36 mouse cellular contexts compared by ENCODE assay signal in the genomic region with DNA sequence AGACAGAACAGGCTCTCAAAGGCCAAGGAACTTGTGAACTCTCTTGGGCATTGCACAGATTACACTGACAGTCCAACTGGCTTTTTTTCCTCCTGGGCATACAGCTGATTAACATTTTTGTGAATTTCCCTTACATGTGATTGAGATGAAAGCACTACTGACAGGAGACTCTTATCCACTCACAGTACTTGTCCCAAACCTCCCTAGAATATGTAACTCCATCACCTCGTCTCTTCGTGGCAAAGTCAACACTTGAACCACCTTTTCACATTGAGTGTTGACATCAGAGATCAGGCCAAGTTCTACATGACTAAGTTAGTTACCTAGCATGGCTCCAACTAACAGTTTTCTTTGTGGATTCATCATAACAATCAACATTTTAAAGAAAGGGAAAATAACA.
"Had no signal": no experiment of that assay in that cellular context is flagged by ENCODE, and none has a peak within 500 bp of the region (broad histone marks: within the 10 kb centered on the region; RNA-seq: fewer than 3 reads in every experiment).

No protein-coding gene starts in this region.

- H3K4me3 ChIP-seq: heart, adult 2 months; heart, embryonic 10.5 days; heart, embryonic 12.5 days; heart, embryonic 13.5 days; heart, embryonic 15.5 days; hindbrain, embryonic 10.5 days; hindbrain, embryonic 12.5 days; hindbrain, embryonic 13.5 days; hindbrain, embryonic 15.5 days; intestine, embryonic 15.5 days; kidney, embryonic 15.5 days; layer of hippocampus, adult 2 months had no signal

- H3K27me3 ChIP-seq: heart, embryonic 12.5 days; heart, embryonic 13.5 days; heart, embryonic 15.5 days; hindbrain, embryonic 12.5 days; hindbrain, embryonic 13.5 days; hindbrain, embryonic 15.5 days; intestine, embryonic 15.5 days; kidney, embryonic 15.5 days had no signal

- H3K4me1 ChIP-seq: hindbrain, embryonic 10.5 days; hindbrain, embryonic 12.5 days; hindbrain, embryonic 13.5 days; hindbrain, embryonic 15.5 days; intestine, embryonic 15.5 days; kidney, embryonic 15.5 days had no signal

- DNase-seq: heart, adult 18-20 months; heart, adult 2 months; heart, postnatal 10 days; heart, postnatal 14 days; heart, postnatal 36 days; heart, postnatal 4 days; kidney, adult 11 months; kidney, adult 18-20 months; kidney, adult 2 months; kidney, adult 8-10 months; kidney, adult 9 months; kidney, postnatal 10 days; kidney, postnatal 14 days; kidney, postnatal 25 days; kidney, postnatal 36 days; kidney, postnatal 4 days; layer of hippocampus, adult 9-11 months had no signal

- H3K27ac ChIP-seq: heart, adult 2 months; heart, embryonic 10.5 days; heart, embryonic 13.5 days; heart, embryonic 15.5 days; hindbrain, embryonic 10.5 days; hindbrain, embryonic 12.5 days; hindbrain, embryonic 13.5 days; hindbrain, embryonic 14.5 days; hindbrain, embryonic 15.5 days; hindbrain, postnatal 0 days; intestine, embryonic 15.5 days; kidney, embryonic 15.5 days; kidney, postnatal 0 days; layer of hippocampus, adult 2 months had no signal

- ATAC-seq: hindbrain, embryonic 16.5 days; hindbrain, postnatal 0 days; inflammation-experienced regulatory T-cells, adult 6 months; intestine, embryonic 15.5 days; intestine, embryonic 16.5 days; intestine, postnatal 0 days had no signal

- H3K36me3 ChIP-seq: heart, embryonic 10.5 days; heart, embryonic 12.5 days; heart, embryonic 13.5 days; heart, embryonic 15.5 days; hindbrain, embryonic 10.5 days; hindbrain, embryonic 12.5 days; hindbrain, embryonic 13.5 days; hindbrain, embryonic 15.5 days; intestine, embryonic 15.5 days; kidney, embryonic 15.5 days had no signal

- H3K9ac ChIP-seq: heart, embryonic 12.5 days; heart, embryonic 13.5 days; heart, embryonic 15.5 days; hindbrain, embryonic 12.5 days; hindbrain, embryonic 13.5 days; hindbrain, embryonic 14.5 days; hindbrain, embryonic 15.5 days; intestine, embryonic 15.5 days; kidney, embryonic 15.5 days had no signal

- H3K4me2 ChIP-seq: heart, embryonic 11.5 days; heart, embryonic 12.5 days; heart, embryonic 13.5 days; heart, embryonic 15.5 days; hindbrain, embryonic 12.5 days; hindbrain, embryonic 13.5 days; hindbrain, embryonic 14.5 days; hindbrain, embryonic 15.5 days; intestine, embryonic 15.5 days; kidney, embryonic 15.5 days had no signal

- H3K9me3 ChIP-seq: heart, embryonic 10.5 days; heart, embryonic 12.5 days; heart, embryonic 13.5 days; heart, embryonic 15.5 days; hindbrain, embryonic 10.5 days; hindbrain, embryonic 12.5 days; hindbrain, embryonic 13.5 days; hindbrain, embryonic 15.5 days; intestine, embryonic 15.5 days; kidney, embryonic 15.5 days had no signal
